Mouse (Mus musculus): ENCODE results near the gene Msmo1.

GRCm38 (mm10) chr8:64762751-64763150 lies 29.2 kb upstream of the Msmo1 start:
- no peak for TF ChIP-seq CTCF (IDR thresholded peaks at IDR 0.05; ENCODE audit: low read depth, low read length)
- TF ChIP-seq POLR2A (IDR thresholded peaks at IDR 0.05; ENCODE audit: extremely low read depth, insufficient read depth, low read length): no peak

Measured in liver, adult 2 months (tissue).